Mouse (Mus musculus) midbrain, postnatal 0 days (tissue): ENCODE measurements around the gene Svep1. TPM values are rescaled to one million over a fixed set of nuclear protein-coding genes. Genes with fewer than 3 reads are reported as not detected.
A peak's percentile ranks its signal among the peaks of the same experiment; 100 is the strongest.

Source experiments
- ATAC-seq: fragments of 200-750 bp; cut with Nextera tagmentation; 2 replicates; pipeline ENCODE4 v1.8.0; 2017; ENCODE audit warnings: moderate number of reproducible peaks, mild to moderate bottlenecking, moderate TSS enrichment, moderate library complexity; ENCODE audit not compliant: low FRiP score
- DNase-seq: peaks from one replicate; pipeline ENCODE4 v3.0.0-alpha.2; 2015; ENCODE audit warnings: low spot score
- H3K27ac ChIP-seq: fragments of 300-500 bp; sonication (generic); 2 replicates; pipeline ENCODE4 v1.5.1; 2014; ENCODE audit warnings: low read depth, mild to moderate bottlenecking, low read length, mixed read lengths
- H3K27me3 ChIP-seq: fragments of 300-500 bp; sonication (generic); 2 replicates; pipeline ENCODE4 v1.6.1; 2014; ENCODE audit warnings: low read length, control low read depth, mixed read lengths; ENCODE audit not compliant: insufficient read depth
- H3K36me3 ChIP-seq: fragments of 300-500 bp; sonication (generic); 2 replicates; pipeline ENCODE4 v1.6.1; 2014; ENCODE audit warnings: low read length, control low read depth, mixed read lengths; ENCODE audit not compliant: insufficient read depth
- H3K4me1 ChIP-seq: fragments of 300-500 bp; sonication (generic); 2 replicates; pipeline ENCODE4 v1.6.1; 2014; ENCODE audit warnings: mild to moderate bottlenecking, control low read depth, antibody characterized with exemption, low read length, mixed read lengths; ENCODE audit not compliant: insufficient read depth
- H3K4me2 ChIP-seq: fragments of 300-500 bp; sonication (generic); 2 replicates; pipeline ENCODE4 v1.6.1; 2014; ENCODE audit warnings: low read depth, mild to moderate bottlenecking, low read length, mixed read lengths; ENCODE audit not compliant: poor library complexity, severe bottlenecking
- H3K4me3 ChIP-seq: fragments of 300-500 bp; sonication (generic); 2 replicates; pipeline ENCODE4 v1.5.1; 2014; ENCODE audit warnings: low read depth, mild to moderate bottlenecking, low read length, moderate library complexity
- H3K9ac ChIP-seq: fragments of 300-500 bp; sonication (generic); replicated peaks from 2 replicates; pipeline ENCODE4 v1.6.1; 2014; ENCODE audit warnings: mild to moderate bottlenecking, low read length, moderate library complexity, mixed read lengths; ENCODE audit not compliant: poor library complexity, severe bottlenecking
- H3K9me3 ChIP-seq: fragments of 300-500 bp; sonication (generic); 2 replicates; pipeline ENCODE4 v1.6.1; 2016; ENCODE audit warnings: low read length, control low read depth
- CTCF ChIP-seq: IDR thresholded peaks from 2 replicates; pipeline ENCODE4 v1.5.1; 2016; ENCODE audit warnings: antibody characterized with exemption, mild to moderate bottlenecking
- WGBS: fragments of 180-500 bp; shearing (Covaris S2); extraction: QIAGEN DNeasy Blood & Tissue Kit; methylation state at CpG from one replicate; pipeline ENCODE4 v1.1.7; 2014; 5-methylcytosine and 5-hydroxymethylcytosine counted together
- polyA plus RNA-seq: library from polyadenylated mRNA; unstranded; fragments of >200 nt; fragmentation: Nextera tagmentation; extraction: Ambion mirVana; gene quantifications from 2 replicates; pipeline ENCODE4 v1.2.1, GENCODE M21; 2015
- total RNA-seq: library from RNA; depleted of rRNA; stranded (reverse); fragments of >200 nt; gene quantifications from 2 replicates; pipeline ENCODE4 v1.2.3, GENCODE M21; 2014

Gene Svep1
- total and polyA plus RNA-seq, 2 experiments from 2014 or later: 0.85 to 5.9 TPM

DNA sequence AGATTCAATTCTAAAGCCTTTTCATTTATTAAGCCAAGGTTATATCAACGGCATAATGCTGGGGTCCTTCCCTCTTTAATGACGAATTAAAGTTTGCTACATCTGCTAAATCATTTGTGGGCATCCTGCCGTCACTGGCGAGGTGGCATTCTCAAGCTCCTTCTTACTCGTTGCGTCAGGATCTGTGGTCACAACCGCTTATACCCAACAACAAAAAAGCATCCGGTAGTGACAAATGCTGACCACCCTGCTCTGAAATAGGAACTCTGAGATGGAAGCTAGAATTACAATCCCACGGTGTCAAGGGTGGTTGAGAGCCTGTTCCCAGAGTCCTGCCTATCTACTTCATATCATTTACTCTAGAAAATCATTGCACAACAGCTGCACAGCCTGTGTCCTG is 108.9 kb downstream of the Svep1 start:
- no peaks in the 10 kb centered on the region for H3K4me1 ChIP-seq
- no peaks in the 10 kb centered on the region for H3K36me3 ChIP-seq
- no peak for DNase-seq
- ATAC-seq: no peak
- no peaks in the 10 kb centered on the region for H3K9me3 ChIP-seq
- 86% methylated on average over 9 of the region's 9 CpGs for WGBS
- H3K4me3 ChIP-seq: no peak overlapping the region
- H3K27ac ChIP-seq: no peak overlapping the region
- no peaks in the 10 kb centered on the region for H3K27me3 ChIP-seq
- TF ChIP-seq CTCF: no peak
- no peak overlapping the region for H3K4me2 ChIP-seq
- H3K9ac ChIP-seq: no peak overlapping the region

DNA sequence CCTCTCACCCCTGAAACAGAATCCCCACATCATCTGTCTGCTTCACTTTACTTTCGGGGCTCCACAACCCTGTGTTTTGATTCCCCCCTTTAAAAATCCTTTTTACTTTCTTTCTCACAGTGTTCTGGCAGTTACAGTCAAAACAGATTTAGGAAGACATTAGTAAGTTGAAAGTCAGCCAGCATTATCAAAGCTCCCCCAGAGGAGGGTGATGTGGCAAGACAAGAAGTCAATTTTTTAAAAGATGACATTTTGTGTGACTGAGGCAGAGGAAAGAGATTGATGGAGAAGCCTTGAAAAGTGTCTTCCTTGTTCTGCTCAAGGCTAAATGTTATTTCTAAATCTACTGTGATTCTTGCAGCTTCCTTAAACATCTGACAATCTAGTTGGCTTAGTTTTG is 119.9 kb downstream of the Svep1 start:
- DNase-seq (no peak), ATAC-seq (no peak)
- H3K9ac ChIP-seq: no peak overlapping the region
- H3K36me3 ChIP-seq: no peaks in the 10 kb centered on the region
- no peaks in the 10 kb centered on the region for H3K27me3 ChIP-seq
- H3K4me3 ChIP-seq: no peak overlapping the region
- no peaks in the 10 kb centered on the region for H3K9me3 ChIP-seq
- H3K27ac ChIP-seq: no peak overlapping the region
- no peak overlapping the region for H3K4me2 ChIP-seq
- 69% methylated on average over 1 of the region's 1 CpGs for WGBS
- TF ChIP-seq CTCF: no peak
- no peaks in the 10 kb centered on the region for H3K4me1 ChIP-seq

DNA sequence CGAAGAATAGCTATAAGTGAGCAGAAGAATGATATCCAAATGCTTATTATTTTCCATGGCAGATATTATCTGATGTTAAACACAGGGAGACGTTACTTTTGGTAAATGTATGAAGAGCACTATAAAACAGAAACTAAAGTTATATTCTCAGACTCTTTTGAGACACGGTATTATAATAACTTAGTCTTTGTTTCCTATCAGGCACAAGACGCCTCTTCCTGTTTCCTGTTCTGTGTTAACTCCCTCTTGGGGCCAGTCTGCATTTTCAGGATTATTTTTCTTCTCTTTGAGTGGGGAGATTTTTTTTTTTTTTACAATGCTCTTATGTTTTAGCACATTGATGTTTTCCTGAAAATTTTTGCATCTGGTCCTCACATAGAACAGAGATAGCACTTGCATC is 120.5 kb downstream of the Svep1 start:
- no peak for TF ChIP-seq CTCF
- no peak for DNase-seq
- Histone ChIP-seq H3K9ac (no peak overlapping the region), H3K4me1 (no peaks in the 10 kb centered on the region), H3K4me3 (no peak overlapping the region), H3K4me2 (no peak overlapping the region), H3K27me3 (no peaks in the 10 kb centered on the region), H3K9me3 (no peaks in the 10 kb centered on the region), H3K36me3 (no peaks in the 10 kb centered on the region), H3K27ac (no peak overlapping the region)
- ATAC-seq: no peak
- WGBS: 68% methylated on average over 4 of the region's 4 CpGs

DNA sequence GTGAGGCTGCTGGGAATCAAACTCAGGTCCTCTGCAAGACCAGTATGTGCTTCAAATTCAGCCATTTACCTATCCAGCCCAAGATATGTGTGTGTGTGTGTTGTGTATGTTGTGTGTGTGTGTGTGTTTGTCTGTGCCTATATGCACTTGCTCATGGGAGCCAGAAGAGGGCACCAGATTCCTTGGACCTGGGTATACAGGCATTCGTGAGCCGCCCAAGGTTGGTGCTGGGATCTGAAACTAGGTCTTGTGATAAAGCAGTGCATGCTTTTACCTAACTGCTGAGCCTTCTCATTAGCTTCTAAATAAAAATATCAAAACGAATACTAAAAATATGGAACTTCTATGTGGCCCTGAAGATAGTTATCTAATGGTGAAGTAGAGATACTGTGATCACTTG is 121.3 kb downstream of the Svep1 start:
- 81% methylated on average over 3 of the region's 3 CpGs for WGBS
- Histone ChIP-seq H3K9ac (no peak overlapping the region), H3K9me3 (no peaks in the 10 kb centered on the region), H3K36me3 (no peaks in the 10 kb centered on the region), H3K4me1 (no peaks in the 10 kb centered on the region), H3K4me2 (no peak overlapping the region), H3K4me3 (no peak overlapping the region), H3K27me3 (no peaks in the 10 kb centered on the region), H3K27ac (no peak overlapping the region)
- peak; percentile 38 for TF ChIP-seq CTCF
- DNase-seq: no peak
- no peak for ATAC-seq

DNA sequence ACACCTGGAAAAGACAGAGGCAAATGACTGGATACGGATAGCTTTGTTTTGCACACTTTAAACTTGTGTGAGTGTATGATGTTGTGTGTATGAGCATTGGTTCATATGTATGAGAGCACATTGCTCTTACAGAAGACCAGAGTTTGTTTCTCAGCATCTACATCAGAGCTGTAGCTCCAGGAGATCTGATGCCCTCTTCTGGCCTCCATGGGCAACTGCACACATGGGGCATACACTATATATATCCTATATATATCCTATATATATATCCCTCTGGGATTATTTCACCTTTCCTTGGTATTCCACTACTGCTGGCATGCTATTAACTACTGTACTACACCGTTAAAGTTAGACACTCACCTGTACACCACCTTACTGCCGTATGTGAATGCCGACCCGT is 122.5 kb downstream of the Svep1 start:
- no peaks in the 10 kb centered on the region for H3K27me3 ChIP-seq
- WGBS: 96% methylated on average over 5 of the region's 5 CpGs
- H3K4me1 ChIP-seq: no peaks in the 10 kb centered on the region
- no peak; the same call in 1 of the 2 replicates for TF ChIP-seq CTCF
- no peak overlapping the region for H3K4me2 ChIP-seq
- no peaks in the 10 kb centered on the region for H3K36me3 ChIP-seq
- no peak overlapping the region for H3K4me3 ChIP-seq
- H3K9ac ChIP-seq: no peak overlapping the region
- H3K9me3 ChIP-seq: no peaks in the 10 kb centered on the region
- ATAC-seq (no peak), DNase-seq (no peak)
- no peak overlapping the region for H3K27ac ChIP-seq

DNA sequence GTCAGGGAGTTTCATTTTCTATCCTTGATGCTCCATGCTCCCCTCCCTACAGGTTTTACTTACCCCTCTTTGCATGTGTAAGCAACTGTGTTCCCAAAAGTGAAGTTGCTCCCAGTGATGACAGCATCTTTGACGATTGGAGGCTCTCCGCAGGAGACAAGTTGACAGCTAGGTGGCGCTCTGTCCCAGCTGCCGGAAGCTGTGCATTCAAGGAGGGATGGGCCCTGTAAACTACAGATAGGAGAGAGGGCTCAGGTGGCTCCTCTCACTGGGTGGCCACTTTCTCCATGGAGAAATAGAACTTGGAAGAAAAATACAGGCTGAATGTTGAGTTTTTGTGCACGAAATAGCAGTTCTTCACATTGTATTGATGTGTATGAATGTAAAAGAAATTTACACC is 124.1 kb downstream of the Svep1 start:
- H3K27me3 ChIP-seq: no peaks in the 10 kb centered on the region
- no peak overlapping the region for H3K4me2 ChIP-seq
- no peak overlapping the region for H3K27ac ChIP-seq
- no peak overlapping the region for H3K9ac ChIP-seq
- WGBS: 10% methylated on average over 5 of the region's 5 CpGs
- H3K9me3 ChIP-seq: no peaks in the 10 kb centered on the region
- H3K4me3 ChIP-seq: no peak overlapping the region
- no peaks in the 10 kb centered on the region for H3K4me1 ChIP-seq
- peak; percentile 96 for TF ChIP-seq CTCF
- peak; percentile 74 for DNase-seq
- peak; percentile 53; the same call in 1 of the 2 replicates for ATAC-seq
- H3K36me3 ChIP-seq: no peaks in the 10 kb centered on the region
